Mouse (Mus musculus): ENCODE data around the gene Twf1. TPM values are rescaled to one million over a fixed set of nuclear protein-coding genes. Genes with fewer than 3 reads are reported as not detected.
A peak's percentile ranks its signal among the peaks of the same experiment; 100 is the strongest.

The Twf1 gene
- 97.1 and 103 TPM in 2 replicates for polyA plus RNA-seq (2015; fragmentation: Nextera tagmentation; extraction: Ambion mirVana)

- peak; percentile 100 for ATAC-seq
- Histone ChIP-seq H3K27ac (peak within 1 kb of the TSS; percentile 86), H3K9me3 (no peaks in the 10 kb centered on the region), H3K27me3 (no peaks in the 10 kb centered on the region), H3K36me3 (peaks cover 16% of the 10 kb centered on the region), H3K4me2 (replicated peaks) (peak within 1 kb of the TSS; percentile 74), H3K4me1 (replicated peaks) (peaks cover 21% of the 10 kb centered on the region), H3K9ac (replicated peaks) (peak within 1 kb of the TSS; percentile 97), H3K4me3 (replicated peaks) (peak within 1 kb of the TSS; percentile 93)
- WGBS: under 1% methylated on average over 54 of the region's 70 CpGs
These were observed at the start of gene Twf1 for GRCm38 (mm10) chr15:94589219-94590075. TSS of gene Twf1 (minus strand) at chr15:94589889.

GRCm38 (mm10) chr15:94639126-94639525, 49.4 kb upstream of the Twf1 start:
- Histone ChIP-seq H3K4me2 (replicated peaks) (no peak overlapping the region), H3K9ac (replicated peaks) (no peak overlapping the region), H3K36me3 (no peaks in the 10 kb centered on the region), H3K9me3 (no peaks in the 10 kb centered on the region), H3K4me1 (replicated peaks) (no peaks in the 10 kb centered on the region), H3K27ac (no peak overlapping the region), H3K4me3 (replicated peaks) (no peak overlapping the region), H3K27me3 (no peaks in the 10 kb centered on the region)
- 76% methylated on average over 2 of the region's 2 CpGs for WGBS
- no peak for ATAC-seq

- H3K27me3 ChIP-seq: no peaks in the 10 kb centered on the region
- no peak for ATAC-seq
- H3K4me3 ChIP-seq (replicated peaks): no peak overlapping the region
- WGBS: 93% methylated on average over 2 of the region's 2 CpGs
- H3K9me3 ChIP-seq: no peaks in the 10 kb centered on the region
- H3K27ac ChIP-seq: no peak overlapping the region
- no peaks in the 10 kb centered on the region for H3K36me3 ChIP-seq
- H3K4me1 ChIP-seq (replicated peaks): no peaks in the 10 kb centered on the region
- no peak overlapping the region for H3K4me2 ChIP-seq (replicated peaks)
- no peak overlapping the region for H3K9ac ChIP-seq (replicated peaks)
These were observed 48.5 kb upstream of the Twf1 start for GRCm38 (mm10) chr15:94638207-94638606.

GRCm38 (mm10) chr15:94634524-94634923, 44.8 kb upstream of the Twf1 start:
- H3K4me1 ChIP-seq (replicated peaks): no peaks in the 10 kb centered on the region
- WGBS: 84% methylated on average over 11 of the region's 11 CpGs
- no peak for ATAC-seq
- H3K9me3 ChIP-seq: no peaks in the 10 kb centered on the region
- peaks cover 16% of the 10 kb centered on the region for H3K27me3 ChIP-seq
- H3K4me3 ChIP-seq (replicated peaks): no peak overlapping the region
- no peak overlapping the region for H3K9ac ChIP-seq (replicated peaks)
- no peak overlapping the region for H3K27ac ChIP-seq
- H3K36me3 ChIP-seq: no peaks in the 10 kb centered on the region
- no peak overlapping the region for H3K4me2 ChIP-seq (replicated peaks)

- 86% methylated on average over 4 of the region's 4 CpGs for WGBS
These were observed 40.9 kb upstream of the Twf1 start for GRCm38 (mm10) chr15:94630553-94630952.

GRCm38 (mm10) chr15:94628830-94629601, 39.3 kb upstream of the Twf1 start, which contains the start of gene Tmem117:
TSS of gene Tmem117 (plus strand) at chr15:94629232.
- Histone ChIP-seq H3K9me3 (no peaks in the 10 kb centered on the region), H3K4me2 (replicated peaks) (peak within 1 kb of the TSS; percentile 98), H3K4me1 (replicated peaks) (0 out of 2 replicates have a peak, but pooled peaks cover 2% of the 10 kb centered on the region), H3K36me3 (no peaks in the 10 kb centered on the region), H3K27me3 (peaks cover 18% of the 10 kb centered on the region), H3K9ac (replicated peaks) (peak within 1 kb of the TSS; percentile 78), H3K4me3 (replicated peaks) (peak within 1 kb of the TSS; percentile 69), H3K27ac (no peak within 1 kb of the TSS)
- WGBS: under 1% methylated on average over 54 of the region's 96 CpGs
- peak; percentile 89 for ATAC-seq

More at GRCm38 (mm10) chr15:94630553-94630952, 40.9 kb upstream of the Twf1 start:
- no peak for ATAC-seq
- Histone ChIP-seq H3K27me3 (peaks cover 18% of the 10 kb centered on the region), H3K4me2 (replicated peaks) (no peak overlapping the region), H3K4me3 (replicated peaks) (no peak overlapping the region), H3K27ac (no peak overlapping the region), H3K4me1 (replicated peaks) (0 out of 2 replicates have a peak, but pooled peaks cover 2% of the 10 kb centered on the region), H3K9me3 (no peaks in the 10 kb centered on the region), H3K9ac (replicated peaks) (no peak overlapping the region), H3K36me3 (no peaks in the 10 kb centered on the region)

GRCm38 (mm10) chr15:94628463-94628829, 38.8 kb upstream of the Twf1 start:
- H3K27ac ChIP-seq: no peak overlapping the region
- peaks cover 18% of the 10 kb centered on the region for H3K27me3 ChIP-seq
- H3K9ac ChIP-seq (replicated peaks): peak overlapping the region; percentile 78
- 0 out of 2 replicates have a peak, but pooled peaks cover 2% of the 10 kb centered on the region for H3K4me1 ChIP-seq (replicated peaks)
- H3K4me3 ChIP-seq (replicated peaks): peak overlapping the region; percentile 69
- no peaks in the 10 kb centered on the region for H3K9me3 ChIP-seq
- WGBS: 48% methylated on average over 2 of the region's 2 CpGs
- H3K36me3 ChIP-seq: no peaks in the 10 kb centered on the region
- ATAC-seq: peak; percentile 59
- peak overlapping the region; percentile 98 for H3K4me2 ChIP-seq (replicated peaks)

GRCm38 (mm10) chr15:94620909-94621308, 31.2 kb upstream of the Twf1 start:
- Histone ChIP-seq H3K4me3 (replicated peaks) (no peak overlapping the region), H3K27me3 (no peaks in the 10 kb centered on the region)

GRCm38 (mm10) chr15:94616036-94616435, 26.3 kb upstream of the Twf1 start:
- WGBS: 91% methylated on average over 11 of the region's 11 CpGs
- Histone ChIP-seq H3K4me3 (replicated peaks) (no peak overlapping the region), H3K27me3 (no peaks in the 10 kb centered on the region), H3K4me2 (replicated peaks) (no peak overlapping the region), H3K9ac (replicated peaks) (no peak overlapping the region), H3K4me1 (replicated peaks) (no peaks in the 10 kb centered on the region), H3K27ac (no peak overlapping the region), H3K9me3 (no peaks in the 10 kb centered on the region), H3K36me3 (no peaks in the 10 kb centered on the region)
- no peak for ATAC-seq

More at GRCm38 (mm10) chr15:94620909-94621308, 31.2 kb upstream of the Twf1 start:
- H3K4me2 ChIP-seq (replicated peaks): no peak overlapping the region
- H3K36me3 ChIP-seq: no peaks in the 10 kb centered on the region
- H3K9me3 ChIP-seq: no peaks in the 10 kb centered on the region
- no peaks in the 10 kb centered on the region for H3K4me1 ChIP-seq (replicated peaks)
- no peak for ATAC-seq
- H3K27ac ChIP-seq: no peak overlapping the region
- no peak overlapping the region for H3K9ac ChIP-seq (replicated peaks)

GRCm38 (mm10) chr15:94607768-94608167, 18.1 kb upstream of the Twf1 start:
- H3K36me3 ChIP-seq: no peaks in the 10 kb centered on the region
- WGBS: 93% methylated on average over 8 of the region's 8 CpGs
- H3K9ac ChIP-seq (replicated peaks): no peak overlapping the region
- ATAC-seq: no peak
- H3K9me3 ChIP-seq: no peaks in the 10 kb centered on the region
- no peaks in the 10 kb centered on the region for H3K4me1 ChIP-seq (replicated peaks)
- H3K27ac ChIP-seq: no peak overlapping the region
- H3K4me2 ChIP-seq (replicated peaks): no peak overlapping the region
- H3K27me3 ChIP-seq: no peaks in the 10 kb centered on the region
- H3K4me3 ChIP-seq (replicated peaks): no peak overlapping the region

GRCm38 (mm10) chr15:94602441-94602840, 12.8 kb upstream of the Twf1 start:
- Histone ChIP-seq H3K36me3 (no peaks in the 10 kb centered on the region), H3K4me1 (replicated peaks) (no peaks in the 10 kb centered on the region), H3K27me3 (no peaks in the 10 kb centered on the region), H3K9ac (replicated peaks) (no peak overlapping the region), H3K27ac (no peak overlapping the region), H3K4me2 (replicated peaks) (no peak overlapping the region), H3K9me3 (no peaks in the 10 kb centered on the region), H3K4me3 (replicated peaks) (no peak overlapping the region)
- ATAC-seq: no peak
- 81% methylated on average over 3 of the region's 3 CpGs for WGBS

- H3K9ac ChIP-seq (replicated peaks): no peak overlapping the region
- no peaks in the 10 kb centered on the region for H3K4me1 ChIP-seq (replicated peaks)
- H3K36me3 ChIP-seq: no peaks in the 10 kb centered on the region
- H3K4me2 ChIP-seq (replicated peaks): no peak overlapping the region
- no peaks in the 10 kb centered on the region for H3K27me3 ChIP-seq
- no peak for ATAC-seq
- H3K9me3 ChIP-seq: no peaks in the 10 kb centered on the region
- no peak overlapping the region for H3K27ac ChIP-seq
- no peak overlapping the region for H3K4me3 ChIP-seq (replicated peaks)
- 22% methylated on average over 3 of the region's 3 CpGs for WGBS
These were observed 11.7 kb upstream of the Twf1 start for GRCm38 (mm10) chr15:94601339-94601738.
